Mouse (Mus musculus) megakaryocyte, adult 5-6 weeks (primary cell): ENCODE data around the gene Areg. TPM values are rescaled to one million over a fixed set of nuclear protein-coding genes. Genes with fewer than 3 reads are reported as not detected.

Experiments
- ATAC-seq: 2 replicates; pipeline ENCODE4 v1.8.0; 2016; ENCODE audit warnings: mild to moderate bottlenecking, inconsistent platforms; ENCODE audit not compliant: poor library complexity, severe bottlenecking
- total RNA-seq, 2 experiments: library from RNA; stranded (forward) in 1 of 2; stranded (reverse) in 1 of 2; fragments of 153-499, 151-499 nt in 1 of 2; fragments of 221-1000, 200-1000 nt in 1 of 2; gene quantifications; 2 replicates each; pipeline versions ENCODE4 v1.2.3 to v1.2.4; 2015 to 2017

Areg gene
- total RNA-seq, 2 experiments from 2014 or later, result 0.60 TPM; not detected in 1

DNA sequence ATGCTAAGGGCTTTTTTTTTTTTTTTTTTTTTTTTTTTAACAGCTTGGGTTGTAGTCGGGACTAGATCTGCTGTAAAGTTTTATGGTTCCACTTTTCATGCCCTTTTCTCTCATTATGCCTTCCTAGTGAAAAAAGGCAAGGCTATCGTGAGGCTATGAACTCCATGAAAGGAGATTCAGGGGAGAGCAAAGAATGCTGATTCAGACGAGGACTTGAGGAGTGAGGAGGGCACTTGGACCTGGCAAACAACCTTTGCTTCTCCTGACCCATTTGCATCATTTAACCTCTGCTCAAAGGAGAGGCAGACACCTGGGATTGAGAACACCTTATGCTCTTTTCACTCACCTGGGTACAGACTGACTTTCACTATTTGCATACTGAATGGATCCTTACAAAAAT is 17.8 kb downstream of the Areg start:
- ATAC-seq, result no peak

DNA sequence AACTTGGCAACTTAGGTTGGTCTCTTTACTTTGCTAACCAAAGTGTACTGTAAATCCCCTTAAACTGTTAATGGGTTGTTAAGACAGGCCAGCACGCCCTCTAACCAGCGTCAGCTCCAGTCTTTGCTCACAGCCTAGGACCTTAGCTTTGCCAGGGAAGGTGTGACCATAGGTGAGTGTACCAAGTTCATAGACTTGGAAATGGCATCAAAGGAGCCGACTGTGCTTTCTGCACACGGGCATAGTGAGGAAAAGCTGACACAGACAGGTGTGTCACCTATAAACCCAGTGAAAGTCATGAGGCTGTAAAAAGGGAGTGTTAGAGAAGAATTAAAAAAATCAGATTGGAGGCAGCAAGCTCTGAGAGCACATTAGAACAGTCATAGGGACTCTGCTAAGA is 23.4 kb downstream of the Areg start:
- ATAC-seq, result no peak

DNA sequence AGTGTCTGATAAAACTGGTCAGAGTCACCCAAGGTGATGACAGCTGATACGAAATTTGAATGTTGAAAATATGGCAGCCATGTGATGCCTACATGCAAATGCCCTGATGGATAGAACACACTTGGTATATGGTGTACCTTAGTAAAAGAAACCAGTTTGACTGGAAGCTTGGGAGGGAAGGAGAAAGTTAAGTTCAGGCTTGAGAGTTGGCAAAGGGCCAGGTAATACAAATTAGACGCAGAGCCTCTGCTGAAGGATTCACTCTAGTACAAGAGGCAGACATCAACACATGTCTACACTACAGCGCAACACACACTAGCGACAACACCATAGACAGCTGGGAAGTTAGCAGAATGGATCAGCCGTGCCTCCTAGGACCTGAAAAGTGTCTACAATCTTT is 27.2 kb downstream of the Areg start:
- no peak for ATAC-seq

DNA sequence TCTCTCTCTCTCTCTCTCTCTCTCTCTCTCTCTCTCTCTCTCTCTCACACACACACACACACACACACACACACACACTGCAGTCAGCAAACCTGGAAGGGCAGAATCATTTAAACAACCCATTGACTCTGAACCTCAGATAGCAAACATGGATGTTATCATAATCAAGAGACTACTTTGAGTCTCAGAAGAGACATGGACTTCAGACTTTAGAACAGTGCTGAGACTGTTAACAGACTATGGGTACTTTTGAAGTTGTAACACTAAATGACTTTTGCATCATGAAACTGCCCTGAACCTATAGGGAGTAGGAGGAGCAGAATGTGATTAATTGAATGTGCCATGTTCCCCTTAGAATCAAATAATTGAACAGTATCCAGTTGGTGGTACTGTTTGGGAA is 37.0 kb downstream of the Areg start:
- ATAC-seq, result no peak

DNA sequence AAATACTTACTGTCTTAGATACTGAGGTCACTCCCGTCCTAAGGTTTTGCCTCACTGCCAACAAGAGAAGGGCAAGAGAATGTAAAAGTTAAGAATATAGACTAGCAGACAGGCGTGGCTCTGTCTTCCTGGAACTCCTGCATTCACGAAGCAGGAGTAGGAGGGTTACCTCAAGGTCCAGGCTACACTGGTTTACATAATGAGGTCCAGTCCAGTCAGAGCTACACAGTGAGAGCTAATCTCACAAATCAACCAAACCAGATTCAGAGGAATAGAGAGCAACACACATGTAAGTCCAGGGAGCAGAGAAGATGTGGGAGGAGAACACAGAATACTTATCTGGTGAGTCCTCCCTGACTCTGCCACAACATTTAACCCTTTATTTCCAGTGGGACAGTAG is 55.2 kb downstream of the Areg start:
- no peak for ATAC-seq

Other genes with a start within 250 kb of the Areg start
- 0.36 TPM in 1 of 2 replicates, not detected in the other for gene Cxcl1, start 248.4 kb upstream of the Areg start, total RNA-seq (2015)
- 0.16 and 0.70 TPM in 2 replicates for gene Cxcl1, start 248.4 kb upstream of the Areg start, total RNA-seq (2017)
- 12.9 and 38.9 TPM in 2 replicates for gene Cxcl2, start 235.7 kb upstream of the Areg start, total RNA-seq (2015)
- 19.7 and 51.7 TPM in 2 replicates for gene Cxcl2, start 235.7 kb upstream of the Areg start, total RNA-seq (2017)
- 3.3 and 4.4 TPM in 2 replicates for gene Mthfd2l, start 208.5 kb upstream of the Areg start, total RNA-seq (2015)
- 3.2 and 9.7 TPM in 2 replicates for gene Mthfd2l, start 208.5 kb upstream of the Areg start, total RNA-seq (2017)
- gene Epgn, start 112.1 kb upstream of the Areg start, total RNA-seq (2015), result not detected in 2 replicates
- not detected in 2 replicates for gene Epgn, start 112.1 kb upstream of the Areg start, total RNA-seq (2017)
- gene Ereg, start 65.0 kb upstream of the Areg start, total RNA-seq (2015), result not detected in 2 replicates
- not detected in 2 replicates for gene Ereg, start 65.0 kb upstream of the Areg start, total RNA-seq (2017)